Mouse (Mus musculus) thymus, adult 2 months (tissue): ENCODE results near the gene Igfbp2.

Source experiments
- CTCF ChIP-seq: fragments of 200-500 bp; IDR thresholded peaks from 2 replicates; pipeline ENCODE4 v1.5.1; 2012; ENCODE audit warnings: mild to moderate bottlenecking, control low read depth, low read length, moderate library complexity, borderline replicate concordance; ENCODE audit not compliant: control insufficient read depth, poor library complexity, insufficient read depth; ENCODE audit errors: extremely low read depth
- POLR2A ChIP-seq: fragments of 200-500 bp; IDR thresholded peaks from 2 replicates; pipeline ENCODE4 v1.6.1; 2012; ENCODE audit warnings: mild to moderate bottlenecking, low read length, control low read depth, moderate library complexity; ENCODE audit not compliant: control insufficient read depth, poor library complexity, insufficient read depth; ENCODE audit errors: extremely low read depth

GRCm38 (mm10) chr1:72825286-72825685, 983 bp downstream of the Igfbp2 start:
- TF ChIP-seq CTCF (no peak), POLR2A (no peak)
